Comparison of ENCODE assay signal across 8 mouse cellular contexts in genomic region chr14:40924378-40925113, GRCm38 (mm10). TPM values are rescaled to one million over a fixed set of nuclear protein-coding genes. Genes with fewer than 3 reads are reported as not detected.
DNase-seq lines count a peak whose midpoint lies in the region; ATAC-seq and TF ChIP-seq lines count a peak whose summit lies in the region.
"Had no signal": no experiment of that assay in that cellular context is flagged by ENCODE, and none has a peak within 500 bp of the region (broad histone marks: within the 10 kb centered on the region; RNA-seq: fewer than 3 reads in every experiment).

No protein-coding gene starts in this region.

- 0 out of 2 replicates have a peak, but pooled peaks cover 4% of the 10 kb centered on the region for H3K4me1 ChIP-seq in lung, embryonic 14.5 days (ENCODE audit: insufficient read depth)
- H3K4me1 ChIP-seq in lung, adult 2 months (ENCODE audit: control insufficient read depth, insufficient read depth, low read length) = peaks cover 23% of the 10 kb centered on the region
- peaks cover 14% of the 10 kb centered on the region for H3K4me1 ChIP-seq in intestine, postnatal 0 days (replicated peaks; ENCODE audit: control insufficient read depth, insufficient read depth, low read length)
- peaks cover 20% of the 10 kb centered on the region for H3K4me1 ChIP-seq in lung, embryonic 16.5 days (replicated peaks; ENCODE audit: control insufficient read depth, insufficient read depth, low read length)

- no peak for TF ChIP-seq POLR2A in lung, adult 2 months (IDR thresholded peaks at IDR 0.05; ENCODE audit: borderline replicate concordance, extremely low read depth, low read depth, low read length)

- no peak overlapping the region for H3K4me3 ChIP-seq in lung, embryonic 14.5 days (ENCODE audit: low read depth, low read length)
- no peak overlapping the region for H3K4me3 ChIP-seq in lung, adult 2 months (replicated peaks; ENCODE audit: extremely low read depth, low read depth, low read length)
- H3K4me3 ChIP-seq in intestine, postnatal 0 days (ENCODE audit: low read depth, low read length) = no peak overlapping the region
- H3K4me3 ChIP-seq in lung, embryonic 16.5 days (ENCODE audit: low read length) = no peak overlapping the region
- H3K4me3 ChIP-seq: midbrain, embryonic 12.5 days had no signal

- peaks cover 8% of the 10 kb centered on the region; the same call in 1 of the 2 replicates for H3K36me3 ChIP-seq in lung, embryonic 14.5 days (ENCODE audit: insufficient read depth)
- no peaks in the 10 kb centered on the region for H3K36me3 ChIP-seq in intestine, postnatal 0 days (ENCODE audit: control insufficient read depth, insufficient read depth)
- H3K36me3 ChIP-seq in lung, embryonic 16.5 days (ENCODE audit: control insufficient read depth, insufficient read depth, low read length) = no peaks in the 10 kb centered on the region

- no peak for TF ChIP-seq CTCF in lung, embryonic 14.5 days (IDR thresholded peaks at IDR 0.05; ENCODE audit: low read depth)
- no peak for TF ChIP-seq CTCF in lung, adult 2 months (IDR thresholded peaks at IDR 0.05; ENCODE audit: insufficient read depth, low read length)
- TF ChIP-seq CTCF in intestine, postnatal 0 days (IDR thresholded peaks at IDR 0.05; ENCODE audit: low read depth) = no peak

- WGBS in lung, embryonic 14.5 days = 39% methylated on average over 10 of the region's 10 CpGs
- WGBS in lung, adult 2 months = 22% methylated on average over 10 of the region's 10 CpGs
- 44% methylated on average over 10 of the region's 10 CpGs for WGBS in intestine, postnatal 0 days
- 41% methylated on average over 10 of the region's 10 CpGs for WGBS in lung, embryonic 16.5 days

- peak; percentile 60 for DNase-seq in lung, embryonic 14.5 days
- no peak for DNase-seq in lung, adult 2 months
- peak; percentile 57 for DNase-seq in embryo, embryonic 11 days
- peak; percentile 38 for DNase-seq in thymus, postnatal 4 days
- no peak for DNase-seq in layer of hippocampus, postnatal 10 days (ENCODE audit: low spot score in 2 of 2)

- peak; percentile 55; the same call in 1 of the 2 replicates for ATAC-seq in lung, embryonic 14.5 days (ENCODE audit: insufficient read depth)
- ATAC-seq in intestine, postnatal 0 days = no peak
- ATAC-seq in lung, embryonic 16.5 days (ENCODE audit: low read depth) = peak; percentile 69

- H3K9me3 ChIP-seq in lung, embryonic 14.5 days (ENCODE audit: low read depth, low read length) = no peaks in the 10 kb centered on the region
- no peaks in the 10 kb centered on the region for H3K9me3 ChIP-seq in intestine, postnatal 0 days (ENCODE audit: control insufficient read depth)
- H3K9me3 ChIP-seq in lung, embryonic 16.5 days (ENCODE audit: control insufficient read depth, low read length) = no peaks in the 10 kb centered on the region
- H3K9me3 ChIP-seq: midbrain, embryonic 12.5 days had no signal

- no peak overlapping the region for H3K9ac ChIP-seq in lung, embryonic 14.5 days
- H3K9ac ChIP-seq in intestine, postnatal 0 days (ENCODE audit: low read depth, low read length) = no peak overlapping the region
- peak overlapping the region; percentile 40; the same call in 1 of the 2 replicates for H3K9ac ChIP-seq in lung, embryonic 16.5 days (ENCODE audit: low read length)
- H3K9ac ChIP-seq: midbrain, embryonic 12.5 days had no signal

- H3K27me3 ChIP-seq in lung, embryonic 14.5 days (ENCODE audit: insufficient read depth, low read length) = no peaks in the 10 kb centered on the region
- no peaks in the 10 kb centered on the region for H3K27me3 ChIP-seq in intestine, postnatal 0 days (replicated peaks; ENCODE audit: control insufficient read depth, insufficient read depth, low read length)
- H3K27me3 ChIP-seq in lung, embryonic 16.5 days (ENCODE audit: control insufficient read depth, insufficient read depth, low read depth, low read length) = no peaks in the 10 kb centered on the region
- H3K27me3 ChIP-seq: midbrain, embryonic 12.5 days had no signal

- no peak overlapping the region for H3K4me2 ChIP-seq in lung, embryonic 14.5 days
- H3K4me2 ChIP-seq in intestine, postnatal 0 days (replicated peaks; ENCODE audit: low read depth) = no peak overlapping the region
- no peak overlapping the region for H3K4me2 ChIP-seq in lung, embryonic 16.5 days (ENCODE audit: low read depth, low read length)
- H3K4me2 ChIP-seq: midbrain, embryonic 12.5 days had no signal

- peak overlapping the region; percentile 65; the same call in 1 of the 2 replicates for H3K27ac ChIP-seq in lung, embryonic 14.5 days (ENCODE audit: low read depth)
- peak overlapping the region; percentile 28; the same call in 1 of the 2 replicates for H3K27ac ChIP-seq in intestine, postnatal 0 days (ENCODE audit: low read depth, low read length)
- H3K27ac ChIP-seq in lung, embryonic 16.5 days (ENCODE audit: low read length) = peak overlapping the region; percentile 81
- H3K27ac ChIP-seq: midbrain, embryonic 12.5 days had no signal

RNA-seq across cellular contexts. Expression of gene Sh2d4b, which starts 31.5 kb away (rescaled TPM):
- polyA plus RNA-seq in lung, embryonic 14.5 days (2014; fragmentation: Nextera tagmentation; extraction: Ambion mirVana) = 0.74 and 0.79 TPM in 2 replicates
- 0.41 and 0.54 TPM in 2 replicates for polyA plus RNA-seq in lung, adult 2 months (2012; rRNA removed)
- not detected in 2 replicates for polyA plus RNA-seq in intestine, postnatal 0 days (2015; fragmentation: Nextera tagmentation; extraction: Ambion mirVana)
- polyA plus RNA-seq in lung, embryonic 16.5 days (2015; fragmentation: Nextera tagmentation; extraction: Ambion mirVana) = 0.73 and 2.0 TPM in 2 replicates
- total RNA-seq in layer of hippocampus, postnatal 10 days (2021) = 1 to 10 TPM; 1.6 to 3.3 TPM

RNA-seq across cellular contexts. Expression of gene Tspan14, which starts 42.1 kb away (rescaled TPM):
- polyA plus RNA-seq in lung, embryonic 14.5 days (2014; fragmentation: Nextera tagmentation; extraction: Ambion mirVana) = 104 and 105 TPM in 2 replicates
- polyA plus RNA-seq in lung, adult 2 months (2012; rRNA removed) = 82.2 and 94.2 TPM in 2 replicates
- polyA plus RNA-seq in intestine, postnatal 0 days (2015; fragmentation: Nextera tagmentation; extraction: Ambion mirVana) = 30.5 and 33.3 TPM in 2 replicates
- 104 TPM in 2 replicates for polyA plus RNA-seq in lung, embryonic 16.5 days (2015; fragmentation: Nextera tagmentation; extraction: Ambion mirVana)
- 10 to 100 TPM; 47.3 to 48.7 TPM for total RNA-seq in layer of hippocampus, postnatal 10 days (2021)

Comparison
In these comparisons a context has a peak if more than half of its experiments do, and no peak if none do; other contexts are left out.
1. DNase-seq: peak in lung, embryonic 14.5 days (single experiment), embryo, embryonic 11 days (single experiment) and thymus, postnatal 4 days (single experiment); none in lung, adult 2 months (single experiment) and layer of hippocampus, postnatal 10 days (0 of 2).
2. H3K27ac ChIP-seq: peak in every context shown above with its lines; median percentile 81 in lung, embryonic 16.5 days; 65 in lung, embryonic 14.5 days; 28 in intestine, postnatal 0 days.